Mouse (Mus musculus) G1E (cell line): ENCODE results near the gene Gm10271.

Experiments used
- CTCF ChIP-seq: IDR thresholded peaks from 2 replicates; pipeline ENCODE4 v1.5.1; 2012; ENCODE audit warnings: low read depth, low read length, inconsistent platforms, mixed read lengths
- GATA1 ChIP-seq: IDR thresholded peaks from 2 replicates; pipeline ENCODE4 v1.6.1; 2012; ENCODE audit warnings: borderline replicate concordance, low read length, inconsistent platforms, mixed read lengths
- POLR2AphosphoS5 ChIP-seq: IDR thresholded peaks from 2 replicates; pipeline ENCODE4 v1.6.1; 2012; ENCODE audit warnings: low read depth, low read length, inconsistent platforms; ENCODE audit not compliant: insufficient replicate concordance

GRCm38 (mm10) chr10:117011047-117011446, 38.6 kb upstream of the Gm10271 start:
- no peak for TF ChIP-seq CTCF
- no peak for TF ChIP-seq POLR2AphosphoS5
- no peak for TF ChIP-seq GATA1
